Mouse (Mus musculus) ES-E14 (cell line): ENCODE results near the gene Sptb. TPM values are rescaled to one million over a fixed set of nuclear protein-coding genes. Genes with fewer than 3 reads are reported as not detected.

Experiments used
- DNase-seq: peaks from one replicate; pipeline ENCODE4 v3.0.0-alpha.2; 2013; ENCODE audit warnings: low read depth, low spot score
- H3K27ac ChIP-seq: 2 replicates; pipeline ENCODE4 v1.5.1; 2012; ENCODE audit warnings: low read depth, mild to moderate bottlenecking, low read length, moderate library complexity, mixed read lengths; ENCODE audit not compliant: poor library complexity, insufficient read depth, severe bottlenecking
- H3K36me3 ChIP-seq: 2 replicates; pipeline ENCODE4 v1.6.1; 2012; ENCODE audit warnings: mild to moderate bottlenecking, low read length, moderate library complexity, mixed read lengths; ENCODE audit not compliant: control insufficient read depth, poor library complexity, insufficient read depth, severe bottlenecking
- H3K4me1 ChIP-seq, 2 experiments: fragments of 150-350 bp in 1 of 2; sonication (generic) in 1 of 2; 2 replicates each; pipeline ENCODE4 v1.6.1; 2012; ENCODE audit warnings: low read length in 2 of 2, mild to moderate bottlenecking in 1 of 2, mixed read lengths in 1 of 2; ENCODE audit not compliant: control insufficient read depth in 2 of 2, insufficient read depth in 2 of 2, poor library complexity in 1 of 2
- H3K4me3 ChIP-seq, 2 experiments: fragments of 150-350 bp in 1 of 2; sonication (generic) in 1 of 2; 2 replicates each; pipeline ENCODE4 v1.5.1; 2012; ENCODE audit warnings: low read length in 2 of 2, low read depth in 1 of 2, mild to moderate bottlenecking in 1 of 2, mixed read lengths in 1 of 2; ENCODE audit not compliant: insufficient read depth in 1 of 2, poor library complexity in 1 of 2, severe bottlenecking in 1 of 2
- H3K9ac ChIP-seq: 2 replicates; pipeline ENCODE4 v1.6.1; 2012; ENCODE audit warnings: low read depth, mild to moderate bottlenecking, low read length, mixed read lengths; ENCODE audit not compliant: poor library complexity, insufficient read depth, severe bottlenecking
- H3K9me3 ChIP-seq: fragments of 150-350 bp; sonication (generic); 2 replicates; pipeline ENCODE4 v1.6.1; 2012; ENCODE audit warnings: low read depth, mild to moderate bottlenecking, low read length; ENCODE audit not compliant: control insufficient read depth, insufficient read depth
- CHD2 ChIP-seq: IDR thresholded peaks from 2 replicates; pipeline ENCODE4 v1.6.1; 2014; ENCODE audit warnings: mild to moderate bottlenecking, low read depth, low read length, inconsistent platforms
- HCFC1 ChIP-seq: IDR thresholded peaks from 2 replicates; pipeline ENCODE4 v1.6.1; 2012; ENCODE audit warnings: low read length, inconsistent platforms, borderline replicate concordance; ENCODE audit not compliant: insufficient read depth
- MAFK ChIP-seq: IDR thresholded peaks from 2 replicates; pipeline ENCODE4 v1.6.1; 2014; ENCODE audit warnings: mild to moderate bottlenecking, low read depth, low read length, inconsistent platforms; ENCODE audit not compliant: insufficient read depth
- ZC3H11A ChIP-seq: IDR thresholded peaks from 2 replicates; pipeline ENCODE4 v1.6.1; 2012; ENCODE audit warnings: low read depth, mild to moderate bottlenecking, inconsistent platforms, low read length, borderline replicate concordance
- ZNF384 ChIP-seq: IDR thresholded peaks from 2 replicates; pipeline ENCODE4 v1.6.1; 2012; ENCODE audit warnings: low read depth, low read length, inconsistent platforms
- in situ Hi-C, 2 experiments: fragments of 600-800 bp; cut with MboI; formaldehyde crosslinking; loops; one replicate each; pipeline ENCODE4 v1.15.1; 2025; ENCODE audit warnings: low sequenced_read_pairs in 2 of 2, inconsistent platforms in 1 of 2; ENCODE audit not compliant: unreplicated experiment in 2 of 2
- total RNA-seq: library from RNA; depleted of rRNA; stranded (reverse); fragments of 300-350 nt; gene quantifications from 2 replicates; pipeline ENCODE4 v1.2.3, GENCODE M21; 2012

Gene Sptb
- total RNA-seq, 1 experiment, result 3.6 TPM

DNA sequence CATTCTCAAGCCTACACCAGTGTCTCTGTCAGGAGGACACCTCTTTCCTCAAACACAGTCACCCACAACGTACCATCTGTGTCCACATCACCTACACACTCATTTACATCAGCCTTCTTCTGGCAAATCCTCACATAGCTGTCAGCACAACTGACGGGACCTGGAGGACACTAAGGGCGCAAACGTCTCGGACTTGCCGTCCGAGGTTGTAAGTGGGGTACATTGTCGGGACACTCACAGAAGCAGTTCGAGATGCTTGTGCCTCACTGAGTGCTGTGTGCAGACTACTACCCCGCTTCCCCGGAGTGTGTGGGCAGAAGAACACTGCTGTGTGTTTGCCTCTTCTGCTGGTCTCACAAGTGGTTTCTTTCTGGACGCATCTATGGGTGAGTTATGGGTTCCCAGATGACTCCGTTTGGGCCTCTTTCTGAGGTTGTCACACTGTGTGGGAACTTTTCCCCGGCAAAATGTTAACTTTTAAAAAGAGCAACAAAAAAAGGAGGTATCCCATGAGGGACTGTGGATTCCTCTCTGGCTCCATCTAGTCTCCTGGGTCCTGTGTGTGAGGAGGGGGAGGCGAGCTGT, 164.5 kb downstream of the Sptb start:
- H3K9ac ChIP-seq, result peak overlapping the region; percentile 56; the same call in 1 of the 2 replicates
- in situ Hi-C loops, result no loop called here
- no peak overlapping the region for H3K4me3 ChIP-seq
- H3K4me1 ChIP-seq, result peaks cover 8 to 37% of the 10 kb centered on the region in 2 experiments
- no peak for DNase-seq
- H3K36me3 ChIP-seq, result 0 out of 2 replicates have a peak, but pooled peaks cover 2% of the 10 kb centered on the region
- H3K27ac ChIP-seq, result peak overlapping the region; percentile 17; the same call in 1 of the 2 replicates
- H3K9me3 ChIP-seq, result no peaks in the 10 kb centered on the region
- TF ChIP-seq HCFC1 (no peak), ZC3H11A (no peak), MAFK (no peak), ZNF384 (no peak), CHD2 (no peak)

GRCm38 (mm10) chr12:76541879-76542278, 168.5 kb downstream of the Sptb start:
- no peaks in the 10 kb centered on the region for H3K9me3 ChIP-seq
- H3K4me3 ChIP-seq, result peak overlapping the region; percentile 50 to 54
- TF ChIP-seq HCFC1 (no peak), ZNF384 (no peak), CHD2 (no peak), ZC3H11A (no peak), MAFK (no peak)
- peak overlapping the region; percentile 60 for H3K9ac ChIP-seq
- H3K4me1 ChIP-seq, result peaks cover 0 to 22% of the 10 kb centered on the region in 2 experiments; a peak in 3 of 4 replicates
- DNase-seq, result no peak
- in situ Hi-C loops, result no loop called here
- 0 out of 2 replicates have a peak, but pooled peaks cover 2% of the 10 kb centered on the region for H3K36me3 ChIP-seq
- no peak overlapping the region; the same call in 1 of the 2 replicates for H3K27ac ChIP-seq

- TF ChIP-seq CHD2, result no peak
- no peak for TF ChIP-seq HCFC1
- no peak for TF ChIP-seq ZNF384
- TF ChIP-seq ZC3H11A, result no peak
- no peak for TF ChIP-seq MAFK
- Histone ChIP-seq H3K36me3 (0 out of 2 replicates have a peak, but pooled peaks cover 2% of the 10 kb centered on the region), H3K4me1 (peaks cover 0 to 25% of the 10 kb centered on the region in 2 experiments; a peak in 3 of 4 replicates), H3K4me3 (peak overlapping the region; percentile 50 to 54), H3K27ac (no peak overlapping the region; the same call in 1 of the 2 replicates), H3K9me3 (no peaks in the 10 kb centered on the region), H3K9ac (peak overlapping the region; percentile 60)
- peak; percentile 43 for DNase-seq
- in situ Hi-C loops, result no loop called here
Observed at GRCm38 (mm10) chr12:76541475-76541874, 168.9 kb downstream of the Sptb start.

- TF ChIP-seq CHD2 (no peak), ZNF384 (no peak), MAFK (no peak), HCFC1 (no peak), ZC3H11A (no peak)
- H3K36me3 ChIP-seq, result 0 out of 2 replicates have a peak, but pooled peaks cover 2% of the 10 kb centered on the region
- H3K9me3 ChIP-seq, result no peaks in the 10 kb centered on the region
- no peak for DNase-seq
- in situ Hi-C loops, result no loop called here
- peaks cover 0 to 19% of the 10 kb centered on the region in 2 experiments; a peak in 2 of 4 replicates for H3K4me1 ChIP-seq
- H3K27ac ChIP-seq, result no peak overlapping the region
- no peak overlapping the region for H3K9ac ChIP-seq
- no peak overlapping the region; a peak in 1 of 4 replicates for H3K4me3 ChIP-seq
Observed at GRCm38 (mm10) chr12:76540701-76541221, 169.6 kb downstream of the Sptb start.
